Mouse (Mus musculus): ENCODE measurements at regions not wholly inside any gene's neighbourhood (a gene's known extent, or its start where the extent isn't known, plus 50 kb on each side); places are given as distances from the start of the nearest gene placed in this dataset.

DNA sequence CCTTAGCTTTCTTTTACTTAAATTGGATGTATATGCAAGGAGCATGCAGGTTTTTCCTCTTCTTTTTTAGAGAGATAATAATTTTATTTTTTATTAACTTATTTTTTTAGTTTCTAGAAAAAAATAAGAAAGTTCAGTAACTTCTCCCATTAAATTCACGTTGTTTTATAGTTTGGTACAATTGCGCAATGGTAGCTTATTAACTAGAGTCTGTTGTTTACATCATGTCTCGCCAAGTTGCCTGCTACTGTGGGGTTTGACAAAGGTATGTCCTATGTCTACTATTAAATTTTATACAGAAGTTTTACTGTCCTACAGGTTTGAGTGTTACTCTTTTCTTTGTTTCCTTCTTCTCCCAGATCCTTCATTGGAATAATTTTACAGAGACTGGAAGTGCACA is 313.6 kb downstream of the Klf5 start:
- DNase-seq (ENCODE audit: low read depth, low spot score) = no peak

DNA sequence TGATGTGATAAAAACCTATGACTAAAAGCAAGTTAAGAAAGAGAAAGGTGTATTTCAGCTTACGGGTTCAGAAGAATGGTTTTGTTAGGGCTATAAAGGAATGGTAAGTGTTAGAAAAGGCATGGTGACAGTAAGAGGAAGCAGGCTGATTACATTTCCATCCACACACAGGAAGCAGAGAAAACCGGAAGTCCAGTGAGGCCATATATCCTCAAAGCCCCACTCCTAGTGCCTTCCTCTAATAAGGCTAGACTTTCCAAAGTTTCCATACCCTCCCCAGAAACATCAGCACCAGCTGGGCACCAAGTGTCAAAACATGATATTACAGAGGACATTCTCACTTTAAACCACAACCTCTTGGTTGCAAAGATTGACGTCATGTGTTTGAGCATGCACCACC is 316.3 kb downstream of the Klf5 start:
- DNase-seq (ENCODE audit: low read depth, low spot score) = no peak

DNA sequence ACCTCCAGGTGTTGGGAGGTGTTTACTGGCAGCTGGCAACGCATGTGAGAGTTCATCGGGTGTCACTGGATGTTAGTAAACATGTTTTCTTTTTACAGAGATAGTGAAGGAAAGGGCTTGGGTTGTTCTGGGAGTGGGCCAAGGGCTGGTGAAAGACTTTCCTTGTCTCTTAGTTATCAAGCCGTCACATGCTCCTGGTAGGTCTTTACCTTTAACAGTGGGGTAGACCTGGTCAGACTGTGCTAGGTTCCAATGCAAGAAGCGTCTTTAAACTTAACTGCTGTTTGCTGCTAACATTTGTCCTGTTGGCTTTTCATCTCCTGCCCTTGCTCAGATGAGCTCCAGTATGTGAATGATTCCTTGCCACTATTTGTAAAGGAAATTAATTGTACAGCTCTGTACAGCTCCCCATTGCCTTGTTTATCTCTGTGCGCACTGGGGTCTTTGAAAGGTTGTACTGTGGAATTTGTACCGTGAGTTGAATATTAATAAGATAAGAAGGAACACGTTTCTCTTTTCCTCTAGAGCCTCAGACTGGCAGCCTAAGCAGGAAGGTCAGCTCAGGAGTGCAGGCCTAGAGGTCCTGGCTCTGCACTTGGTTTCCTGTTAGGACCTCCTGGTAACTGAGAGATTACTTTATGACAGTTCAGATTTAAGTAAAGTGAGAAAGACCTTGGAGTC is 318.3 kb downstream of the Klf5 start:
- DNase-seq (ENCODE audit: low read depth, low spot score) = no peak

- no peak for DNase-seq (ENCODE audit: low read depth, low spot score)
Observed at GRCm38 (mm10) chr14:99617374-99617773, 318.9 kb downstream of the Klf5 start.

GRCm38 (mm10) chr14:99621538-99621937 is 323.0 kb downstream of the Klf5 start:
- DNase-seq (ENCODE audit: low read depth, low spot score) = no peak

GRCm38 (mm10) chr14:99624380-99625327 is 326.2 kb downstream of the Klf5 start:
- DNase-seq (ENCODE audit: low read depth, low spot score) = no peak

GRCm38 (mm10) chr14:99627615-99628014 is 329.1 kb downstream of the Klf5 start:
- DNase-seq (ENCODE audit: low read depth, low spot score) = no peak

DNA sequence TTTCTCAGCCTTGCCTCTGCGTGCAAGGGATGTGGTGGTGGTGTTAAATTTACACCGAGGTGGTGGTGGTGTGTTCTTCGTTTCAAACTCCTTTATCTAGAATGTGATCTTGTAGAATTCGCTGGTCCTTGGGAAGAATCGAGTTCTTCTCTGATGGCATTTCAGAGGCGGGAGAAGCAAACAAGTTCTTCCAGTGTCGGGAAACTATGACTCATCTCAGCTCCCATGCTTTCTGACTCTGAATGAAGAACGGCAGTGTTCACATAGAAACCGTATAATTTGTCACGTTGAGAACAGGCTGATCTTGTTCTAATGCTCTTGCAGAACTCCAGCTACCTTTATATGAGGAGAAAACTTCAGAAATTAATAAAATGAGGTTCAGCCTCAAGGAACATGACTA is 332.6 kb downstream of the Klf5 start:
- no peak for DNase-seq (ENCODE audit: low read depth, low spot score)

DNA sequence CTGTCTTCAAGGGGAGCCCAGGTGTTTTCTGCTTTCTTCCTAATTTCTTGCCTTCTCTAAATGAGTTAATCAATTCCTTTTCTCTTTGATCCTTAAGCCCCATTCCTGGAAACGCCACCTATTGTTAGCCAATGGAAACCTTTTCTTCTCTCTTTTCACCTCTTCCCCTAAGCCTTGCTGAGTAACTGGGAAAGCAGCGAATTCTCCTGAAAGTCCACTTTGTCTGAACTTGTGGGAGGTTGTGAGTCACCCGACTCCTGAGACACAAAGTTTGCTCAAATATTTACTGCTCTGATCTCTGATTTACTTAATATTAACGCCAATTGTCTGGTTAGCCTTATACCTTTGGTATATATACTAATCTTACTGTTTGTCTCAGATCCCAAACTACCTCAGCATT is 334.0 kb downstream of the Klf5 start:
- no peak for DNase-seq (ENCODE audit: low read depth, low spot score)

DNA sequence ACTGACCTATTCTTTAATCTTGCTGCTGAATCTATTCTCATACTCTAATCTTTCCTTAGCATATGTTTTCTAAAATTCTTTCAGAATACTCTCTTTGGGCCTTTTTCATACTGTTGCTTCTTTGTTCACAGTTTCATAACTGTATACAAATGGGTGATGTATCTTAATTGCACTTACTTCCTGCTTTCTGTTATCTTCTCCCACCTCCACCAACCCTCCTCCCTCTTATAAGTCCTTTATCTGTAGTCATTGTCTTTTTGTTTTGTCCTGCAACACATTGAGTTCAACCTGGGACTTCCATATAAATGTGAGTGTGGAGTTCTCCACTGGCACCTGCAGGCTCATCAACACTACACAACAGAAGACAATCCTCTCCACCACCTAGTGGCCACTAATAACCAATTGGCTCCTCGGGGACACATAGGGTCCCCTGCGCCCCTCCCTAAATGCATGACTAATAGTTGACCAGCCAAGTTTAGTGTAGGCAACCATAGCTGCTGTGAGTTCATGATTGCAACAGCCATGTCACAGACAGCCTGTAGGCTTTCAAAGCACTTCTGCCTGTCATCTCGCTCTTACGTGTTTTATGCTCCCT is 337.2 kb downstream of the Klf5 start:
- no peak for DNase-seq (ENCODE audit: low read depth, low spot score)

DNA sequence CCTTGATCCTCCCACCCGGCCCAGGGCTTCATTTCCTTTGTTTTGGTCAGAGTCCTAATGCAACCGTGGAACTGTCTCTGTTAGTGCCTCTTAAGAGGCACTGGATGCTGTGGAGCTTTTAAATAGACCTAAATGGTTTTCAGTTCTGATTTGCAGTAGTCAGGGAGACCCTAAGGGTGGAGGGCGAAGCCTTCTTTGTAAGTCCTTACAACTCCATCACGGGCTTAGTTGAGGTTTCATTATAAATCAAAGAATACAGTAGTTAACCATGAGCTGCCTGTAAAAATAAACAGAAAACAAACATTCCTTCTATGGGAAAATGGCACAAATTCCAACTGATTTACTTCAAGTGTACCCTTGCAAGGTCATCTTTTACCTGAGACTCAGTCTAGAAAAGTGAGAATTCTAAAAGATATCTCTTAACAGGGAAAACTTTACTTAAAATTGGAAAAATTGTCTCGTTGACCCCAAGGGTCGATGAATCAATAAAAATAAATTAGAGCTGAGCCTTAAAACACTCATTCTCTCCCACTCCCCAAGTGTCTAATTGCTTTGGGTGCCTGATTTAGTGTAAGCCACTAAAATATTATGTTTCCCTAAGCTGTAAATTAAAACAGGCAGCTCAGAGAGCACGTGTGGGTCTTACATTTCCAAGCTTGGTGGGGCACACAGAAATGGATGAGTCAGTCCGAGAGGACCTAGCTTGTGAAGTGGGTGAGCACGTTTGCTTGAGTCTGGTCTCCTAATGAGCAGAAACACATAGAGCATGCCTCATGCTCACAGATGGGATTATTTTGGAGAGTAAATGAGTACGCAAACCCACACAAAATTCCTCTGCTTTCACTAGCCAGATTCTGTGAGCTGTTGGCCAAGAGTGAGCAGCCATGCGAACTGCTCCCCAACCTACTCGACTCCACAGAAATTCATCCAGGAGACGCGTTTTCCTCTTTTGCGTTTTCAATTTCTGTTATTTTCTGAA is 343.3 kb downstream of the Klf5 start:
- no peak for DNase-seq (ENCODE audit: low read depth, low spot score)

GRCm38 (mm10) chr14:99646323-99646722 is 347.8 kb downstream of the Klf5 start:
- no peak for DNase-seq (ENCODE audit: low read depth, low spot score)

DNA sequence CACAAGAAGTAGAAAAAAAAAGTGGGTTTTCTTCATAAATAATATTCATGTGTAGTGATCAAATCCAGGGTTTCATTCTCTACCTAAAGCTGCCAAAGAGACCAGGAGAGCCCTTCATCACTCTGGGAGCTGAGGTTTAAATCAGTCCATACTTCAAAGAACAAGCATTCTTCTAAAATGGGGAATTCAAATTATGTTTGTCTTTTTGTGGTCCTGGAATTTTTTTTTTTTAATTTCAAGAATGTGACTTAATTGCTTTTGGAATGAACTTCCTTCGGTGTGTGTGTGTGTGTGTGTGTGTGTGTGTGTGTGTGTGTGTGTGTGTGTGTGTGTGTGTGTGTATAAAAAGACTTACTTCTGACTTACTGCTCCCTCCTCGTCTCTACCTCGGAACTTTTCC is 375.9 kb downstream of the Klf5 start:
- no peak for DNase-seq (ENCODE audit: low read depth, low spot score)

DNA sequence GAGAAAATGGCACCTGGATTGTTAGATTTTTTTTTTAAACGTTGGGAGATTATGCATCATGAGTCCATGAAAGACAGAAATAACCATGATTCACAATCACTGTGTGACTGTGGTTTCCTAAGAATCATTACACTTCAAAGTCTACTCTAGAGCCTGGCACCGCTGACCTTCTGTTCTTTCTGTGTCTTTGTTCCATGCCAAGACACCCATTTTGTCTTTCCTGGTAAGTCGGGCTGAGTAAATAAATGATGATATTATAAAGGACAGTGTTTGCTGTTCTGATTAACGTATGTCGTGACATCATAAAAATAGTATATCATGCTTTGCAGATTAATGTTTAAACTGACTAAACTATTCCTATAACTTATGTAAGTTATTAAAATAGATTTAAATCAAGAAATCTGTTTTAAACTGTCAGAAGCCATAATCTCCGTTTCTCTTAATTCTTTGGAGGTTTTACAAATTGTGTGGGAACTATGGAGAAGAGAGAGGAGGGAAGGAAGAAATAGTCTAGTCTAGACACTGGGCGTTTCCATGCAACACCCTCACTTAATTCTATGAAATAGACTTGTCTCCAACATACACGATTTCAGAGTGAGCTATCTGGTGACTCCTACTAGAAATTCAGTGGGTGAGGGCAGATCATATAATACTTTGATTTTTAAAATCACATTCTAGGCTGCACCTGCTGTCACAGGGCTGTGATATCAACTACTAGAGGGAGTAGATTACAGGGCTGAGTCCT is 388.7 kb downstream of the Klf5 start:
- DNase-seq (ENCODE audit: low read depth, low spot score) = no peak

DNA sequence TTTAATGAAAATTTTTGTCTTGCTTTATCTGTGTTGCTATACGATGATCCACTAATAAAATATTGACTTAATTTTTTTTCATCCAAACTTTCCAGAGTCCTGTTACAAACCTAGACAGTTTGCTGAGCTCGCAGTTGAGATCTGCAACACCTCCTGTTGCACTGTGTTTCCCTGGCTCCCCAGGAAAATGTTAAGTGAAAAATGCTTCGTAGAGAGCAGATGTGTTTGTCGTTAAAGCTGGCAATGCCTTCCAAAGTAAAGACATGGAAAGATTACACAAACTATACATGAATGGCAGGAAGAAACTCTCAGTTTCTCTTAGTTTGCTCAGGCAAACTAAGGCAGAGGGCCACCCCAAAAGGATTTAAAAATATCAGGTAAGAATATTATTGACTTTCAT is 389.9 kb downstream of the Klf5 start:
- DNase-seq (ENCODE audit: low read depth, low spot score) = no peak

- DNase-seq (ENCODE audit: low read depth, low spot score) = no peak
Observed at GRCm38 (mm10) chr14:99696301-99696700, 397.8 kb downstream of the Klf5 start.

- DNase-seq (ENCODE audit: low read depth, low spot score) = no peak
Observed at GRCm38 (mm10) chr14:99699545-99699944, 401.1 kb downstream of the Klf5 start.

DNA sequence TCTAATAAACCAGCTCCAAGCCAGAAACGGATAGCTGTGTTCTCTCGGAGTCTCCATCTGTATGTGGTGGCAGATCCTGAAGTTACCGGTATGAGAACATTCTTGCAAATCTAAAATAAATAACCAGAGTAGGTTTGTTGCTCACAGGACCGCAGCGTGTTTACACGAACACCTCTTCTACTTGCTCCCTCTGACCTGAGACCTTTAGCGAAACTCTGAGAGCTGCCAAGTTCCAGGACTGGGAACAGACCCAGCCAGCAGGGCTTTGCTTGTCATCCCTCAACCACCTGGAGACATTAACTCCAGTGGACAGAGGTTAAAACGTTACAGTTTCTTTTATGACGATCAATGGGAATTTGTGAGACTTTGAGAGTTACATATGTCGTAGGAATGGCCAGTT is 407.5 kb downstream of the Klf5 start:
- no peak for DNase-seq (ENCODE audit: low read depth, low spot score)

GRCm38 (mm10) chr14:99708066-99708465 is 409.6 kb downstream of the Klf5 start:
- DNase-seq (ENCODE audit: low read depth, low spot score) = no peak

- DNase-seq (ENCODE audit: low read depth, low spot score) = no peak
Observed at GRCm38 (mm10) chr14:99709764-99710163, 411.3 kb downstream of the Klf5 start.
